Mouse (Mus musculus) fibroblast of lung, adult 2 months (primary cell): ENCODE data around the gene Tmem132d.

Experiments
- DNase-seq: peaks from one replicate; pipeline ENCODE4 v3.0.0-alpha.2; 2011; ENCODE audit warnings: low read depth

The Tmem132d gene

GRCm38 (mm10) chr5:127929687-127930086 lies 503.2 kb downstream of the Tmem132d start:
- no peak for DNase-seq

DNA sequence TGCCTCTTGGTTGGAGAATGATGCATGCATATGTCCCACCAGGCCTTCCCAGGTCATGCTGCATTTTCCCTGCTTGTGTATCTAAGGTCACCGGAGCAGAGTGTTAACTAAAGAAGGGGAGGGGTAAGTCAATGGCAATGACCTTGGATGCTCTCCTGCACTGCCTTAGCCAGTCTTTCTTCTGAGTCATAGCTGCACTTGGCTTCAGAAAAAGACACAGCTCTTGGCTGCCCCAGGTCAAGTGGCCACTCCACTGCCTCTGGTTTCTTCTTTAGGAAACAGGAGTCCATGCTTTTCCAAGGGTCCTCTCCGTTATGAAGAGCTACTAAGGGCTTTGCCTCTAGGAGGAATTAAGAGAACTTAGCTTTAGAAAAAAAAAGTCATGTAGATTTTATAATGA lies 506.2 kb downstream of the Tmem132d start:
- DNase-seq, result no peak

- no peak for DNase-seq
Observed at GRCm38 (mm10) chr5:127924106-127924505, 508.8 kb downstream of the Tmem132d start.

GRCm38 (mm10) chr5:127919171-127919570 lies 513.7 kb downstream of the Tmem132d start:
- DNase-seq, result no peak

DNA sequence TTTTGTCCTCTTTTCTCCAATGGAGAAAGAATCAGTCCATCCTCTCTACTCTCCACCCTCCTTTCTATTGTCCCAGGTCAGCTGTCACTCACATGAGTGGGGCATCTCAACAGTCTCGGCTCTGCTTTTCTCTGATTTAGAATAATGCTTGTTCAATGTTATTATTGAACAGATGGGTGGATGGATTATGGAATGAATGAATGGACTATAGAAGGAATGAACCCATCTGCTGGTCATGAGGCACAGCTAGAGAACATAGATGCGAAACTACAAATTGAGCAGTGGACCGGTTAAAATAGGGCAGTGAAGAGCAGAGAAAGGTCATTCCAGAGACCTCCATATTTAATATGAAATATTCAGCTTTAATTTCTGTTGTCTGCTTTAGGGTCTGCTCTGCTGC lies 514.5 kb downstream of the Tmem132d start:
- no peak for DNase-seq

- DNase-seq, result no peak
Observed at GRCm38 (mm10) chr5:127914157-127914556, 518.7 kb downstream of the Tmem132d start.

GRCm38 (mm10) chr5:127911603-127912002 lies 521.3 kb downstream of the Tmem132d start:
- no peak for DNase-seq

GRCm38 (mm10) chr5:127910356-127910755 lies 522.5 kb downstream of the Tmem132d start:
- no peak for DNase-seq

DNA sequence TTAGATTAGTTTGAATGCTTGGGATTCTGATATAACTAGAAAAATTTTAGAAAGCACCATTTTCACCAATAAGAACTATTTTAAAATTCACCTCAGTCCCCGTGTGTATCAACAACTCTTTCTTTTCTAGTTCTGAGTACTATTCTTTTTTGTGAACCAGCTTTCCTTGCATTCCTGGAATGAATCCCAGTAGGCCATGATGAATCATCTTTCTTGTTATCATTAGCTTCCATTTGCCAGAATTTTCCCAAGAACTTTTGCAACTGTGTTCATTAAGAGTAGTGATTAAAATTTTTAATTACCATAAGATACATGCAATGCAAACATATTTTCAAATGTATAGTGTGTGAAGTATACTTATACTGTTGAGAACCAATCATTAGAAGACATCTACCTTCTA lies 537.7 kb downstream of the Tmem132d start:
- no peak for DNase-seq

GRCm38 (mm10) chr5:127885566-127886505 lies 547.0 kb downstream of the Tmem132d start:
- no peak for DNase-seq

DNA sequence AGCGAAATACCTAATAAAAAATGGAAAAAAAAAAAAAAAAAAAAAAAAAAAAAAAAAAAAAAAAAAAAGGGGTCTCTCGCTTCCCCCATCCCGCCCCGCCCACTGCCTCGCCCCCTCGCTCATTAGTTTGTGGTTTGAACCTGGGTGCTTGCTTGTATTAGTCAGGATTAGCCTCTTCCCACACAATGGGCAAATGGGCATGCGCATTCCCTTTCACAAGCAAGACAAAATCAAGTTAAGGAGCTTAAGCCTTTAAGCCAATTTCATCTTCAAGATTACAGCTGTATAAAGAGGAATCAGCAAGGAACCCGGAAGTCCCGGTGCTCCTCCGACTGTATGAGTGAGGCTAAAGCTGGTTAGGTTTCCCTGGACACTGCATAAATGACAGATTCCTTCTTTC lies 549.9 kb downstream of the Tmem132d start:
- DNase-seq, result no peak

DNA sequence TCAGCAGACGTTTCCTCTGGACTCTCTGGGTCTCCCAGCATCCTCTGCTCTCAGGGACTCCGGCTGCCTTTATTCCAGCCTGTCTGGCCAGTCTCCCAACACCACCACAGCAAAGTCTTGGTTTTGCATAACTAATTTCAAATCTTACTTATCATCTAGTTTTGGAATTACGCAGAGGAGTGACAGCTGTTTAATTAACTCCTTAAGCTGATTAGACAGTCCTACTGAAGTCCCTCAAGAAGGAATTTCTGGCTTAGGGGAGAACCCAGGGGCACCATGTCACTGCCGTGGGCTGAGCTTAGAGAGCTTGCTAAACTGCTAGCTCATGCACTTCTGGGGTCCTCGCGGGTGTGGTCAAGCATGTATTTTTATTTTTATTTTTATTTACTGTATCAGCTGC lies 558.4 kb downstream of the Tmem132d start:
- DNase-seq, result no peak

DNA sequence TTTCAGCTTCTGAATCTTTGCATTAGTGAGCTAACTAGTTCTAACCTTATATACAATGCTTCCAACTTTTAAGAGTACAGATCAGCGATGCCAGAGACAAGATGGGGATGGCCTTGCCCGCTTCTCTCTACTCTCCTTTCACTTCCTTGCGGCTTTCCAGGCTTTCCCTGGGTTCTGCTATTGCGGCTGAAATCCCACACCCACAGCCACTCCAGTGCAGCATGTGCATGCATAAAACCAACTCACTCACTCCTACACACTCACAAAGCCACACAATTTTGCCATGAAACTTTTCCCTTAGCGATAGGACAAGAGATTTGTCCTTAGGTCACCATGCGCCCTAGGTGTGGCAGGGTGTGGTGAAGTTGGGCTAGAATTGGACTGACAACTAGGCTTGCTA lies 567.7 kb downstream of the Tmem132d start:
- DNase-seq, result no peak

- DNase-seq, result no peak
Observed at GRCm38 (mm10) chr5:127859719-127860118, 573.2 kb downstream of the Tmem132d start.

DNA sequence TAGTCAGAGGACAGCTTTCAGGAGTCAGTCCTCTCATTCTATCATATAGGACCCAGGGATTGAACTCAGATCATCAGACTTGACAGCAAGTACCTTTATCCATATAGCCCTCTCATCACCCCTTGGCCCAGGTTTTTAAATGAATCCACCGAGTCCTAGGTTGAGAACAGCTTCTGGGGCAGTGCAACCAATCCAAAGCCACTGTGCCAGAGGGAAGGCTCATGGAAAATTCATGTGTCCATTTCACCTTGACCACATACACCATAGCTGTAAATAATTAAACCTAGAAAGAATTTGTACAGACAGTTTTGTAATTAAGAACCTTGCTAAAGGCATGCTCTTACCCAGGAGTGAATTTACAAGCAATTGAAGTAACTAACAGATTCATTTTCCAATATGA lies 580.6 kb downstream of the Tmem132d start:
- DNase-seq, result no peak

- no peak for DNase-seq
Observed at GRCm38 (mm10) chr5:127831791-127832190, 601.1 kb downstream of the Tmem132d start.

DNA sequence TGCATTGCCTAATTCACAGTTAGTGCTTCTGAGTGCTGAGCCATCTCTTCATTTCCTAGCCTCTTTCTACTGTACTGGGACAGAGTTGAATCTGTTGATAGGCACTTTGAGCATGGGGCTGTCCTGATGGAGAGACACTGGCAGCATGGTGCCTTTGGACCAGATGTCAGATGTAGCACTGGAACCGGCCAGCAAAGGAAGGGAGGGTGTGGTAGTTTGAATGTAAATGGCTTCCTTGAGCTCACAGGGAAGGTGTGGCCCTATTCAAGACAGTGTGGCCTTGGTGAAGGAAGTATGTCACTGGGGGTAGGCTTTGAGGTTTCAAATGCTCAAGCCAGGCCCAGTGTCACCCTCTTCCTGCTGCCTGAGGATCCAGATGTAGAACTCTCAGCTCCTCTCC lies 602.0 kb downstream of the Tmem132d start:
- DNase-seq, result no peak

DNA sequence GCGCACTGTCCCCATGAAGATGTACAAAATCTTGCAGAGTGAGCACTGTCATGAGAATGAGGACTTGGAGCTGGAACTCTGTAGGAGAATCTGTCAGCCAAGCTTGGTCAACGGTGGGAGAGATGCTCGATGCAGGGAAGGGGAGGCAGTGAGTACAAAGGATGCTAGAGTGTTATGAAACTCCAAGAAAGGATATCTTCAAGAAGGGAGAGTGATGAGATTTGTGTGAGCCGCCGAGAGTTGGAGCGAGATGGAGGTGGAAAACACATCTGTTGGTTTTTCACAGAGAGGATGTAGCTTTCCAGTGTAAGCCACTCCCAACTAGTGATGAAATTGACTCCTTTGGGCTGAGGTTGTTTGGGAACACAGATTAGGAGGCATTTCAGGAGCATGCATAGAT lies 604.1 kb downstream of the Tmem132d start:
- DNase-seq, result no peak

DNA sequence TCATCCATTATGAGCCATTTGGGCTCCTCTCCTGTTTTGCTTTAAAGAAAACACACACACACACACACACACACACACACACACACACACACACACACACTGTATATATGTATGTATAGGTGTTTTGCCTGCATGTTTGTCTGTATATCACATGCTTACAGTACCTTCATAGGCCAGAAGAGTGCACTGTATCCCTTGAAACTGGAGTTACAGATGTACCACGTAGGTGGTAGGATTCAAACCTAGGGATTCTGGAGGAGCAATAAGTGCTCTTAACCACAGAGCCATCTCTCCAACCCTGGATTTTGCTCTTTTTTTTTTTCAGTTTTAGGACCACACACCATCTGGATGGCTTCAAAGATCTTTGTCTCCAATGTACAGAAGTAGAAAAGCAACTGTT lies 610.9 kb downstream of the Tmem132d start:
- no peak for DNase-seq

GRCm38 (mm10) chr5:127815292-127815691 lies 617.6 kb downstream of the Tmem132d start:
- no peak for DNase-seq

- DNase-seq, result no peak
Observed at GRCm38 (mm10) chr5:127807419-127807818, 625.5 kb downstream of the Tmem132d start.

GRCm38 (mm10) chr5:127806850-127807249 lies 626.0 kb downstream of the Tmem132d start:
- no peak for DNase-seq

- no peak for DNase-seq
Observed at GRCm38 (mm10) chr5:127800907-127801306, 632.0 kb downstream of the Tmem132d start.

GRCm38 (mm10) chr5:127781221-127781620 lies 651.7 kb downstream of the Tmem132d start:
- no peak for DNase-seq
